Comparison of ENCODE assay signal across 8 mouse cellular contexts in the genomic region with DNA sequence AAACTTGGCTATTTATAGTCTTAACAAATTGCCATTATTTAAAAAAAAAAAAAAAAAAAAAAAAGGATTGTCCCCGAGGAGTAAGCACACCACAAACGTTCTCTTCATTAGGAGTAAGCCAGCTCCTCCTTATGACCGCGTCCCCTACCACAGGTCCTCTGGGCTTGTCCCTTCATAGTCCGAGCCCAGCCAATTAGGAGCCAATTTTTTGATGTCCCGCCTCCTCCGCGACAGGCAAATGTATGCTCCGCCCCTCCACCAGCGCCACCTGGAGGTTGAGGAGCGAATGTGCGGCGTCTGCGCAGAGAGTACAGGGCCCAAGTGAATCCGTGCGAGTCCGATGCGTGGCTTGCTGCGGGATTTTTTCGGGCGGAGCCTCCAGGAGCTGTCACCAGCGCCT. TPM values are rescaled to one million over a fixed set of nuclear protein-coding genes. Genes with fewer than 3 reads are reported as not detected.
DNase-seq lines count a peak whose midpoint lies in the region; ATAC-seq lines count a peak whose summit lies in the region.

No protein-coding gene starts in this region.

- H3K27ac ChIP-seq in heart, embryonic 11.5 days (ENCODE audit: low read depth, low read length): no peak overlapping the region
- H3K27ac ChIP-seq in kidney, embryonic 16.5 days (ENCODE audit: low read length): no peak overlapping the region

- peak overlapping the region; percentile 69 for H3K4me2 ChIP-seq in heart, embryonic 11.5 days
- H3K4me2 ChIP-seq in kidney, embryonic 16.5 days (replicated peaks; ENCODE audit: low read depth, low read length): peak overlapping the region; percentile 83

- peak overlapping the region; percentile 71 for H3K9ac ChIP-seq in heart, embryonic 11.5 days (ENCODE audit: low read depth, low read length)
- H3K9ac ChIP-seq in kidney, embryonic 16.5 days (replicated peaks; ENCODE audit: low read length): peak overlapping the region; percentile 69

- H3K27me3 ChIP-seq in erythroblast, embryonic 14.5 days (ENCODE audit: control insufficient read depth): peaks cover 24% of the 10 kb centered on the region
- no peaks in the 10 kb centered on the region for H3K27me3 ChIP-seq in heart, embryonic 11.5 days (ENCODE audit: control insufficient read depth, insufficient read depth, low read length)
- no peaks in the 10 kb centered on the region for H3K27me3 ChIP-seq in kidney, embryonic 16.5 days (ENCODE audit: insufficient read depth, low read length)

- under 1% methylated on average over 22 of the region's 22 CpGs for WGBS in heart, embryonic 11.5 days (ENCODE audit: insufficient replicate concordance)
- WGBS in kidney, embryonic 16.5 days: under 1% methylated on average over 22 of the region's 22 CpGs

- peaks cover 4% of the 10 kb centered on the region; the same call in 1 of the 2 replicates for H3K9me3 ChIP-seq in erythroblast, embryonic 14.5 days (ENCODE audit: control insufficient read depth, low read length)
- H3K9me3 ChIP-seq in heart, embryonic 11.5 days (replicated peaks; ENCODE audit: control insufficient read depth, low read length): no peaks in the 10 kb centered on the region
- no peaks in the 10 kb centered on the region for H3K9me3 ChIP-seq in kidney, embryonic 16.5 days (ENCODE audit: low read length)

- ATAC-seq in heart, embryonic 11.5 days (replicated peaks; ENCODE audit: insufficient number of reproducible peaks, low FRiP score, low TSS enrichment): peak; percentile 75
- peak; percentile 94 for ATAC-seq in kidney, embryonic 16.5 days (ENCODE audit: low FRiP score, low TSS enrichment)

- H3K4me3 ChIP-seq in erythroblast, embryonic 14.5 days (replicated peaks): peak overlapping the region; percentile 38
- H3K4me3 ChIP-seq in heart, embryonic 11.5 days (ENCODE audit: low read depth, low read length): peak overlapping the region; percentile 39
- H3K4me3 ChIP-seq in kidney, embryonic 16.5 days (ENCODE audit: low read length): peak overlapping the region; percentile 49

- no peaks in the 10 kb centered on the region for H3K36me3 ChIP-seq in erythroblast, embryonic 14.5 days (ENCODE audit: control insufficient read depth)
- no peaks in the 10 kb centered on the region for H3K36me3 ChIP-seq in heart, embryonic 11.5 days (ENCODE audit: control insufficient read depth, insufficient read depth, low read length)
- no peaks in the 10 kb centered on the region for H3K36me3 ChIP-seq in kidney, embryonic 16.5 days (ENCODE audit: insufficient read depth, low read length)

- DNase-seq in CD4-positive helper T cell, adult 2 months (ENCODE audit: low read depth, low spot score): peak; percentile 90
- peak; percentile 89 for DNase-seq in brain, embryonic 18.5 days (ENCODE audit: low read depth, low spot score)
- peak; percentile 92 for DNase-seq in liver
- DNase-seq in monocyte, adult 2 months (ENCODE audit: low read depth in 1 of 2, low spot score in 2 of 2): peak; percentile 81 to 92
- DNase-seq in spleen, postnatal 14 days (ENCODE audit: low spot score in 2 of 2): peak; percentile 80 to 90

- H3K4me1 ChIP-seq in erythroblast, embryonic 14.5 days (ENCODE audit: control insufficient read depth): peaks cover 10% of the 10 kb centered on the region
- H3K4me1 ChIP-seq in heart, embryonic 11.5 days (ENCODE audit: control insufficient read depth, insufficient read depth, low read length): peaks cover 21% of the 10 kb centered on the region; the same call in 1 of the 2 replicates
- peaks cover 35% of the 10 kb centered on the region for H3K4me1 ChIP-seq in kidney, embryonic 16.5 days (ENCODE audit: insufficient read depth, low read length)

RNA-seq across cellular contexts. Expression of a gene that starts 14.1 kb away (rescaled TPM):
- polyA plus RNA-seq in erythroblast, embryonic 14.5 days (2012): 0.16 and 0.18 TPM in 2 replicates
- polyA plus RNA-seq in heart, embryonic 11.5 days (2014; fragmentation: Nextera tagmentation; extraction: Ambion mirVana): 55.1 and 60.1 TPM in 2 replicates
- 82.9 and 88.1 TPM in 2 replicates for polyA plus RNA-seq in kidney, embryonic 16.5 days (2015; fragmentation: Nextera tagmentation; extraction: Ambion mirVana)

Comparison
In these comparisons a context has a peak if more than half of its experiments do, and no peak if none do; other contexts are left out.
1. RNA of a gene that starts 14.1 kb away (polyA plus RNA-seq): 82.9 to 88.1 TPM in kidney, embryonic 16.5 days and 55.1 to 60.1 TPM in heart, embryonic 11.5 days; 0.16 to 0.18 TPM in erythroblast, embryonic 14.5 days; every median in the first group is over 10 times any median in the second.
2. Peak in every context shown above with its lines, with median percentiles within 50 percentile points of each other: DNase-seq and H3K4me3 ChIP-seq.